In the genomic region with DNA sequence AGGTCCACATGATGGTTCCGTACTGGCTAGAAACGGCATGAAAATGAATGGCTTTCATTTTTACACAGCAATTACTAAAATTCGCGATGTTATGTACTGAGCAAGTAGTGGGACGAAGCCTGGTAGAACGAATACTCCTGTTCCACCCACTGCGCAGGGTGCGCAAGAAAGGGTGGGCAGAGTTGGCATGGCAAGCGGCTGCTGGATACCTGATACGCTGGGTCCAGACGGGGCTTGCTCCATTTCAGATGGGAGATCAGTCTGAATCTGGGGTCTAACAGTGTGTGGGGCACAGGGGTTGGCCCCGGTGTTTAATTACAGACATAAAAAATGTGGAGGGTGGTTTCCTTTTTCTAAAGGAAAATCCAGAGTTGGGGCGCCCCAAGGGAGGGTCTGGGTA, we compare ENCODE assay signal across 8 mouse cellular contexts. TPM values are rescaled to one million over a fixed set of nuclear protein-coding genes. Genes with fewer than 3 reads are reported as not detected.
A peak's percentile ranks its signal among the peaks of the same experiment; 100 is the strongest.
DNase-seq lines count a peak whose midpoint lies in the region; ATAC-seq lines count a peak whose summit lies in the region.

No protein-coding gene starts in this region.

- DNase-seq in heart, adult 9 months (ENCODE audit: low spot score in 2 of 2), result no peak
- no peak for DNase-seq in liver, embryonic 13.5 days
- no peak for DNase-seq in ovary, postnatal 14 days (ENCODE audit: low spot score)
- no peak for DNase-seq in left cerebral cortex, adult 9 months (ENCODE audit: low spot score in 2 of 2)

- H3K4me1 ChIP-seq in heart, embryonic 14.5 days (ENCODE audit: control insufficient read depth in 2 of 2, insufficient read depth in 2 of 2, low read length in 2 of 2), result peaks cover 0 to 19% of the 10 kb centered on the region in 2 experiments; a peak in 3 of 4 replicates
- H3K4me1 ChIP-seq in forebrain, embryonic 12.5 days, result peaks cover 31% of the 10 kb centered on the region
- peaks cover 19% of the 10 kb centered on the region for H3K4me1 ChIP-seq in liver, embryonic 13.5 days (replicated peaks)

- no peaks in the 10 kb centered on the region for H3K9me3 ChIP-seq in heart, embryonic 14.5 days (ENCODE audit: control insufficient read depth, low read length)
- H3K9me3 ChIP-seq in forebrain, embryonic 12.5 days, result no peaks in the 10 kb centered on the region
- no peaks in the 10 kb centered on the region for H3K9me3 ChIP-seq in liver, embryonic 13.5 days (replicated peaks)

- peak overlapping the region in 1 of 2 experiments; percentile 55; a peak in 3 of 4 replicates for H3K4me3 ChIP-seq in heart, embryonic 14.5 days (ENCODE audit: control insufficient read depth in 1 of 2, insufficient read depth in 1 of 2, low read depth in 1 of 2, low read length in 2 of 2)
- H3K4me3 ChIP-seq in forebrain, embryonic 12.5 days (replicated peaks), result peak overlapping the region; percentile 53
- H3K4me3 ChIP-seq in liver, embryonic 13.5 days (replicated peaks), result peak overlapping the region; percentile 55

- H3K27me3 ChIP-seq in heart, embryonic 14.5 days (ENCODE audit: control insufficient read depth, insufficient read depth, low read length), result peaks cover 71% of the 10 kb centered on the region
- peaks cover 74% of the 10 kb centered on the region for H3K27me3 ChIP-seq in forebrain, embryonic 12.5 days
- H3K27me3 ChIP-seq in liver, embryonic 13.5 days, result peaks cover 78% of the 10 kb centered on the region

- no peaks in the 10 kb centered on the region for H3K36me3 ChIP-seq in heart, embryonic 14.5 days (ENCODE audit: control insufficient read depth, insufficient read depth, low read length)
- H3K36me3 ChIP-seq in forebrain, embryonic 12.5 days (replicated peaks), result no peaks in the 10 kb centered on the region
- no peaks in the 10 kb centered on the region for H3K36me3 ChIP-seq in liver, embryonic 13.5 days

- WGBS in heart, embryonic 14.5 days, result 46% methylated on average over 13 of the region's 13 CpGs
- WGBS in forebrain, embryonic 12.5 days, result 40% methylated on average over 13 of the region's 13 CpGs
- WGBS in liver, embryonic 13.5 days (ENCODE audit: insufficient replicate concordance), result 40% methylated on average over 12 of the region's 13 CpGs

- no peak overlapping the region; the same call in 1 of the 2 replicates for H3K9ac ChIP-seq in heart, embryonic 14.5 days (ENCODE audit: low read length)
- no peak overlapping the region for H3K9ac ChIP-seq in forebrain, embryonic 12.5 days
- no peak overlapping the region for H3K9ac ChIP-seq in liver, embryonic 13.5 days

- H3K27ac ChIP-seq in heart, embryonic 14.5 days (replicated peaks in 1 of 2; ENCODE audit: control insufficient read depth in 1 of 2, insufficient read depth in 1 of 2, low read depth in 2 of 2, low read length in 2 of 2), result no peak overlapping the region
- H3K27ac ChIP-seq in forebrain, embryonic 12.5 days, result no peak overlapping the region
- no peak overlapping the region for H3K27ac ChIP-seq in liver, embryonic 13.5 days

- peak overlapping the region; percentile 93 for H3K4me2 ChIP-seq in heart, embryonic 14.5 days (ENCODE audit: low read length)
- H3K4me2 ChIP-seq in forebrain, embryonic 12.5 days, result peak overlapping the region; percentile 84
- peak overlapping the region; percentile 74 for H3K4me2 ChIP-seq in liver, embryonic 13.5 days

- ATAC-seq in heart, embryonic 14.5 days (ENCODE audit: insufficient number of reproducible peaks, insufficient read depth, low FRiP score, low read depth), result no peak
- ATAC-seq in CD4-positive, CD25-positive, alpha-beta regulatory T cell, adult 4 months, result peak; percentile 6
- ATAC-seq in forebrain, embryonic 12.5 days (ENCODE audit: low FRiP score), result peak; percentile 3; the same call in 1 of the 2 replicates
- no peak for ATAC-seq in liver, embryonic 13.5 days (ENCODE audit: low read depth)
- no peak; the same call in 1 of the 2 replicates for ATAC-seq in granulocyte monocyte progenitor cell, adult 5-6 weeks (replicated peaks; ENCODE audit: poor library complexity, severe bottlenecking)

RNA-seq across cellular contexts. Expression of a gene that starts 1.3 kb away (rescaled TPM):
- polyA plus RNA-seq in heart, embryonic 14.5 days (2014; fragmentation: Nextera tagmentation; extraction: Ambion mirVana), result 0.20 and 0.35 TPM in 2 replicates
- polyA plus RNA-seq in CD4-positive, CD25-positive, alpha-beta regulatory T cell, adult 4 months (2017; shearing (Covaris generic)), result 1 to 10 TPM; 6.6 to 6.9 TPM
- 0.36 and 0.47 TPM in 2 replicates for polyA plus RNA-seq in forebrain, embryonic 12.5 days (2016; fragmentation: Nextera tagmentation; extraction: Ambion mirVana)
- polyA plus RNA-seq in liver, embryonic 13.5 days (2015; fragmentation: Nextera tagmentation; extraction: Ambion mirVana), result 0.27 and 0.34 TPM in 2 replicates
- 0.70 and 2.1 TPM in 2 replicates for total RNA-seq in granulocyte monocyte progenitor cell, adult 5-6 weeks (2014; fragmentation: Nextera tagmentation)
- total RNA-seq in granulocyte monocyte progenitor cell, adult 5-6 weeks (2017), result 1.4 and 2.7 TPM in 2 replicates

RNA-seq across cellular contexts. Expression of a gene that starts 40.1 kb away (rescaled TPM):
- polyA plus RNA-seq in heart, embryonic 14.5 days (2014; fragmentation: Nextera tagmentation; extraction: Ambion mirVana), result 40.7 and 45.0 TPM in 2 replicates
- 10 to 100 TPM; 43.6 to 77.5 TPM for polyA plus RNA-seq in CD4-positive, CD25-positive, alpha-beta regulatory T cell, adult 4 months (2017; shearing (Covaris generic))
- 67.9 and 76.7 TPM in 2 replicates for polyA plus RNA-seq in forebrain, embryonic 12.5 days (2016; fragmentation: Nextera tagmentation; extraction: Ambion mirVana)
- polyA plus RNA-seq in liver, embryonic 13.5 days (2015; fragmentation: Nextera tagmentation; extraction: Ambion mirVana), result 77.1 and 95.0 TPM in 2 replicates
- 44.9 and 46.4 TPM in 2 replicates for total RNA-seq in granulocyte monocyte progenitor cell, adult 5-6 weeks (2014; fragmentation: Nextera tagmentation)
- 23.4 and 35.8 TPM in 2 replicates for total RNA-seq in granulocyte monocyte progenitor cell, adult 5-6 weeks (2017)

RNA-seq across cellular contexts. Expression of a gene that starts 51.4 kb away (rescaled TPM):
- polyA plus RNA-seq in heart, embryonic 14.5 days (2014; fragmentation: Nextera tagmentation; extraction: Ambion mirVana), result 24.6 and 25.0 TPM in 2 replicates
- polyA plus RNA-seq in CD4-positive, CD25-positive, alpha-beta regulatory T cell, adult 4 months (2017; shearing (Covaris generic)), result 10 to 100 TPM; 38.7 to 48.5 TPM
- polyA plus RNA-seq in forebrain, embryonic 12.5 days (2016; fragmentation: Nextera tagmentation; extraction: Ambion mirVana), result 55.2 and 61.4 TPM in 2 replicates
- polyA plus RNA-seq in liver, embryonic 13.5 days (2015; fragmentation: Nextera tagmentation; extraction: Ambion mirVana), result 21.7 and 25.9 TPM in 2 replicates
- 25.7 and 29.8 TPM in 2 replicates for total RNA-seq in granulocyte monocyte progenitor cell, adult 5-6 weeks (2014; fragmentation: Nextera tagmentation)
- 54.6 and 67.6 TPM in 2 replicates for total RNA-seq in granulocyte monocyte progenitor cell, adult 5-6 weeks (2017)

Comparison
In these comparisons a context has a peak if more than half of its experiments do, and no peak if none do; other contexts are left out.
1. ATAC-seq: peak in CD4-positive, CD25-positive, alpha-beta regulatory T cell, adult 4 months (single experiment) and forebrain, embryonic 12.5 days (single experiment); none in heart, embryonic 14.5 days (single experiment), liver, embryonic 13.5 days (single experiment) and granulocyte monocyte progenitor cell, adult 5-6 weeks (single experiment).
2. Peak in every context shown above with its lines, with median percentiles within 50 percentile points of each other: H3K4me2 ChIP-seq.